Mouse (Mus musculus): Measurements from ENCODE around the gene Pxt1.

Gene Pxt1

GRCm38 (mm10) chr17:28913940-28914339, 29.7 kb downstream of the Pxt1 start:
- DNase-seq: no peak

DNA sequence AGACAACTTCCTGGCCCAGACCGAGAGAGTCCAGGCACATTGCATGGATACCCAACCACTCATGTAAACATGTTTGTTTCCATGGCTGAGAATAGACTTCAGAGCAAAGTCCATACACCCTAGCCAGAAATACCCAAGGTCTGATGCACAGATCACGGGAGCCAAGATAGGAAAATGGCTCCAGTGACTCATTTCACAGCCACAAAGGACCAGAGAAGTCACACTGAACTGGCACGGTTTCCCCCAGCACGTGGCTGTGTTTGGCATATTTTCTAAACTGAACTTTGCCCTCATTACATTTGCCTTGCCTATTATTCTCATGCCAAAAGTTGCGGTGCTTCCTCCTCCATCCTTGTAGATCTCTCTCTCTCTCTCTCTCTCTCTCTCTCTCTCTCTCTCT, 30.4 kb downstream of the Pxt1 start:
- no peak for DNase-seq

DNA sequence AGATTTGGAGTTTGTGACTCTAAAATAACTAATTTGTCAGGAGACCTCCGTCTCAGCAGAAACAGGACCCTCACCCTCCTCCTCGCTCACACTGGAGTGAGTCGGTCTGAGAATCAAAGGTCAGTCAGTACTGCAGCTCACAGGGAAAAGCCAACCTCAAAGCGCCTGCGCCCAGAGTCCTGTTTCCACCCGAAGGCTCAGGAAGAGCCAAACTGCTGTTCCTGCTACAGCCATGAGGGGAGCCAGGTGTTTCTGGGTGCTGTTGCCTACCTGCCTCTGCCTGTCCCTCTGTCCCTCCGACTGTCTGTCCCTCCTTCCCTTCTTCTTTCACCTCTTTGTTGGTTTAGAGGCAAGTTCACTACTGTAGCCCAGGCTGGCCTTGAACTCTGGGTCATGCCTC, 33.5 kb downstream of the Pxt1 start:
- peak; percentile 38 to 57 for DNase-seq

- DNase-seq: peak; percentile 85 to 90
Observed at GRCm38 (mm10) chr17:28909252-28909941, 34.2 kb downstream of the Pxt1 start.

DNA sequence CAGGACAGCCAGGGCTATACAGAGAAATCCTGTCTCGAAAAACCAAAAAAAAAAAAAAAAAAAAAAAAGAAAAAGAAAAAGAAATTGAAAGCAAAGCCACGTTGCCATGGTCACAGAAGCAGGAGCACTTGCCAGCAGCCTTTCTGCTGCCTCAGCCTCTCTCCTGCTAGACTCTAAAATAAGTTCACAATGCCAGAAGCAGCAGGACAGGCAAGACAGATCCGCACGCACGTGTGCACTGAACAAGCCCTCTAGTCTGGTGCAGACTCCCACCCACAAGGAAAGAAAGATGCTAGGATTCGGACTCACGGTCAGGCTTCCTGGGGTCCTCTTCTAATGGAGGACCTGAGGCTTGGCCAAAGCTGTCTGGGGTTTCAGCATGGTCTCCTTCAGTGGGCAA, 35.7 kb downstream of the Pxt1 start:
- no peak for DNase-seq

- no peak for DNase-seq
Observed at GRCm38 (mm10) chr17:28905377-28905916, 38.2 kb downstream of the Pxt1 start.

- peak; percentile 79 for DNase-seq
Observed at GRCm38 (mm10) chr17:28904546-28905376, 38.9 kb downstream of the Pxt1 start.

DNA sequence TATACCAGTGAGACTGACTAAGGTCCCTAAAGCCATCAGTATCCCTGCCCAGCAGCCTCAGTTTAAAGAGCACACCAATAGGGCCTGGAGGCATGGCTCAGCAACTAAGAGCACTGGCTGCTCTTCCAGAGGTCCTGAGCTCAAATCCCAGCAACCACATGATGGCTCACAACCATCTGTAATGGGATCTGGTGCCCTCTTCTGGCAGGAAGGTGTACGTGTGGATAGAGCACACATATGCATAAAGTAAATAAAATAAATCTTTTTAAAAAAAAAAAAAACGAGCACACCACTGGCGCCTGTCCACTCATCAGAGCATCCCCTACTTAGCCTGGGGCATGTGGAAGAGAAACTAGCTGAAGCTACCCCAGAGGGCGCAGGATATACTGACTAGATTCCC, 42.1 kb downstream of the Pxt1 start:
- DNase-seq: no peak

- DNase-seq: no peak
Observed at GRCm38 (mm10) chr17:28899427-28899826, 44.2 kb downstream of the Pxt1 start.

DNA sequence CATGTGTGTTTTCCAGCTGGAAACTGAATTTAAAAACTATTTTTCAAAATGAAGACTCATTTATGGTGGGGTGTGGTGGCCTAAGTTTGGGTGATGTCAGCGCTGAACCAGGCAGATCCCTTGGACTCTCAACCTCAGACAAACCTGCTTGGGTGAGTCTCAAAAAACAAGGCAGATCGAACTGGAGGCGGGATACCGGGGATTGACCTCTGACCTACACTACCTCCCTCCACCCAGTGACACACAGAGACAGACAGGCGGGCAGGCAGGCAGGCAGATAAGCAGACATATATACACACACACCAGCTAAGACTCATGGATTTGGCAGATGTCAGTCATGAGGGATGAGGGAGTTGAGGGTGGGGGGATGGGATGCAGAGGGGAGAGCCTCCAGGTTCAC, 45.4 kb downstream of the Pxt1 start:
- DNase-seq: no peak

DNA sequence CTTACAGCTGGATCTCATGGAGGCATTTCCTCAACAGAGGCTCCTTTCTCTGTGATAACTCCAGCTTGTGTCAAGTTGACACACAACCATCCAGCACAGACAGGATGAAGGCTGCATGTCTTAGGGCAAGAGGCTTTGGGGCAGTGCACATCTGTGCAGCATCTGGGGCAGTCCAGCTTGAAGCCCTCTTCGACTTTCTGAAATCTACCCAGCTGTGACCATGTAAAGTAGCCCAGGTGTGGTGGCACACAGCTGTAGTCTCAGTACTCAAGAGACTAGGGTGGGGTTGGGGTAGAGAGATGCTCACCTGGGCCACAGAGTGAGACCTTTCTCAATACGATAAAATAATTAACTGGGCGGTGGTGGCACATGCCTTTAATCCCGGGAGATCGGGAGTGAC, 45.8 kb downstream of the Pxt1 start:
- DNase-seq: no peak

DNA sequence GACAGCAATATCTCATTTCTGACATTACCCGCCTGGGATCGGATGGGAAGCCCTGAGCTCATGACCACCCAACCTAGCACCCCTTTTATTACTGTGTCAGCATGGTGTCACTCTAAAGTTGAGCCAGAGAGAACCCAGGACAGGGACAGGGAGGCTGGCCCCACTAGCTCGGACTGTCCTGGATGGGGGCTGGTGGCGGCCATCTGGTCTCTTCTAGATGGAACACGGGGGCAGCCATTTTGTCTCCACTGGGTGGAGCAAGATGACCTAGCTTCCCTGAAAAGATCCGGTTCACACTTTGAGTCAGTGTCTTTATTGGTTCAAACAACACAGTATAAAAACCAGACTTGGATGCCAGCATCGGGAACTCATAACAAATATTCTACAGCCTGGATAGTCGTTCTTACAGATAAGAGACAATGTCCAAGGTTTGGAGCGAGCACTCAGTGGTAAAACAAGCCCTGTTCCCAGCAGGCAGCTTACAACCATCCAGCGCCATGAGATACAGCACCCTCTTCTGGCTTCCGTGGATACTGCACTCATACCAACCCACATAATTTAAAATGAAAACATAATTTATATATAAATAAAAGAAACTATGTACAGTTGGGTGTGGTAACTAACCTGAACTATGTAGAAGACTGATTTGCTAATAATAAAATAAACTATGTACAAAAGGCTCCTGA, 47.4 kb downstream of the Pxt1 start:
- DNase-seq: no peak

- DNase-seq: no peak
Observed at GRCm38 (mm10) chr17:28895217-28895875, 48.3 kb downstream of the Pxt1 start.

DNA sequence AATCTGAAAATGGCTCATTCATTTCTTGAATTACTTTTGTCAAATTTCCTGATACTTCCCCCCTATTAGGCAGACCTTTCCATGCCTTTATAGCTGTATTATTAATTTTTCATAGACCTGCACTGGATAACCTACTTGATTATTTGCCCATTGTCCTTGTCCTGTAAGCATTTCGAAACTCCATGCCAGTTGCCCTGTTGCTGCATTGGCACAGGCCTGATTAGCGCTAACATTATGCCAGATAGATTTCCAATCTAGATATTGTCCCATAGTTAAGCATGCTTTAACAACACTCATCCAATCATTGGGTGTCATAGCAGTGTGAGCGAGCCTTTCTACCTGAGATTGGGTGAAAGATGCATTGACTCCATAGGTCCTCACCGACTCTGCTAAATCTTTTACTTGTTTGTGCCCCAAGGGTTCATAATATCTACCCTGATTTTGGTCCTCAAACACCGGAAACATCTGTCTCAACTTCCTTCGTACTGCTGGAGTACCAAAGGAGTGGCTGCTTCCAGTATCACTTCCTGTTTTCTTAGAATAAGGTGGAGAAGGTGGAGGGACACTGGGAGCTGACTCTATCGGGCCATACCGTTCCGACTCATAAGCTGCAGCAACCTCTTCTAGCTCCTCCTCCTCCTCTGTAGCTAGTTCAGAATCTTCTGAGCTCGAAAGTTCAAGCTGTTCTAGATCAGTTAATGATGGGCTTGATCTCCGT, 49.4 kb downstream of the Pxt1 start:
- DNase-seq: no peak

DNA sequence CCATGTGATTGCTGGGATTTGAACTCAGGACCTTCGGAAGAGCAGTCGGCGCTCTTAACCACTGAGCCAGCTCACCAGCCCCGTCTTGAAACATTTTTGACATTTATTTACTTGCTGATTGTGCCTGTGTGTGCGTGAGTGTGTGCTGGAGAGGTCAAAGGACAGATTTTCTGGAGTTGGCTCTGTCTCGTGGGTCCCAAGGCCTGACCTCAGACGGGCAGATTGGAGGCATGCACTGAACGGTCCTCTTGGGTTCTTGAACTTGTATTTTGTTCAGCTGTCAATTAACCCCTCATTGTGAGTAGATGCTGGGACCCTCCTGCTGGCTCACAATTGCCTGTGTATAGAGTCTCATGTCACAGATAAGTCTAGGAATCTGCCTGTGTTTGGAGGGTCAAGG, 57.4 kb downstream of the Pxt1 start:
- no peak for DNase-seq

DNA sequence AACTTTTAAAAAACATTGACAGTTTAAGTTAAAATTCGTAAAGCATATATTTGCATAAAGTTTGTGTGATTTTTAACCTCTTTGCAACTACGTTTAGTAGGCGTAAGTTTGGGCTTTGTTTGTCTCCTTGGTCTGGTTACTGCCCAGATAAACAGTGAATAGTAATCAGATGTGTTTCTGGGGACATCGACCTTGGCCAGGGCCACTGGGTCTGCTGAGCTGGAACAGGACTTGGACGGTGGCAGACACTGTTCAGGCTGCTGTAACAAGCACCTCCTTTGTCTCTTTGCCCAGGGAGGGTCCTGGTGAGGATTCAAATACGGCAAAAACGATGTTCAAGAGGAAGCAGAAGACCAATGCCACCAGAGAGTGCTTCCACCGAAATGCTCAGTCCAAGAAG, 58.4 kb downstream of the Pxt1 start:
- no peak for DNase-seq
